Mouse (Mus musculus) spleen, adult 2 months (tissue): ENCODE data around the gene Ankrd12.

Experiments
- CTCF ChIP-seq: fragments of 200-500 bp; IDR thresholded peaks from 2 replicates; pipeline ENCODE4 v1.5.1; 2011; ENCODE audit warnings: mild to moderate bottlenecking, inconsistent platforms; ENCODE audit not compliant: insufficient read depth, insufficient read length, insufficient replicate concordance; ENCODE audit errors: extremely low read depth
- POLR2A ChIP-seq: fragments of 200-500 bp; IDR thresholded peaks from 2 replicates; pipeline ENCODE4 v1.6.1; 2011; ENCODE audit warnings: low read depth, low read length, inconsistent platforms

- TF ChIP-seq CTCF, result peak; percentile 18; the same call in 1 of the 2 replicates
- TF ChIP-seq POLR2A, result no peak
These were observed 124.8 kb downstream of the Ankrd12 start for GRCm38 (mm10) chr17:65952083-65952482.
